In genomic region chr16:96345117-96345516, GRCm38 (mm10) we compare ENCODE assay signal across 8 mouse cellular contexts.
A peak's percentile ranks its signal among the peaks of the same experiment; 100 is the strongest.
DNase-seq lines count a peak whose midpoint lies in the region; ATAC-seq and TF ChIP-seq lines count a peak whose summit lies in the region.

No protein-coding gene starts in this region.

- H3K4me2 ChIP-seq in forebrain, postnatal 0 days (ENCODE audit: low read depth), result no peak overlapping the region

- no peak overlapping the region for H3K9ac ChIP-seq in forebrain, postnatal 0 days

- no peak overlapping the region for H3K27ac ChIP-seq in forebrain, postnatal 0 days (ENCODE audit: low read depth, low read length)

- H3K4me1 ChIP-seq in forebrain, postnatal 0 days (ENCODE audit: insufficient read depth), result no peaks in the 10 kb centered on the region

- no peaks in the 10 kb centered on the region for H3K36me3 ChIP-seq in forebrain, postnatal 0 days (ENCODE audit: insufficient read depth)

- TF ChIP-seq CTCF in forebrain, postnatal 0 days (IDR thresholded peaks at IDR 0.05; ENCODE audit: low read depth), result peak; percentile 99

- H3K27me3 ChIP-seq in forebrain, postnatal 0 days (ENCODE audit: insufficient read depth, low read length), result no peaks in the 10 kb centered on the region

- H3K9me3 ChIP-seq in forebrain, postnatal 0 days (ENCODE audit: low read length), result no peaks in the 10 kb centered on the region

- intact Hi-C loops in heart, postnatal 36 days (cut with DNase I), result loop anchor here (1.0 to 10.0 kb wide), 2 partner anchors 115 to 250 kb away; no protein-coding TSS in a partner anchor

- WGBS in forebrain, postnatal 0 days, result 6% methylated on average over 10 of the region's 10 CpGs

- peak; percentile 68 for DNase-seq in MEL-GATA-1-ER (ENCODE audit: extremely low read depth, low read depth)
- peak; percentile 59 for DNase-seq in cerebellum, adult 11-12 months
- DNase-seq in forebrain, postnatal 0 days, result peak; percentile 92
- DNase-seq in heart, postnatal 36 days, result peak; percentile 67 to 81
- DNase-seq in layer of hippocampus, adult 9-10 months (ENCODE audit: low spot score), result peak; percentile 82
- DNase-seq in lung, postnatal 14 days, result peak; percentile 87
- peak; percentile 47 for DNase-seq in retina, adult 2 months (ENCODE audit: low read depth, low spot score)
- peak; percentile 79 for DNase-seq in thymus, postnatal 25 days

- H3K4me3 ChIP-seq in forebrain, postnatal 0 days (ENCODE audit: low read depth, low read length), result no peak overlapping the region

- peak; percentile 92 for ATAC-seq in forebrain, postnatal 0 days
